Comparison of ENCODE assay signal across 11 mouse cellular contexts in the genomic region with DNA sequence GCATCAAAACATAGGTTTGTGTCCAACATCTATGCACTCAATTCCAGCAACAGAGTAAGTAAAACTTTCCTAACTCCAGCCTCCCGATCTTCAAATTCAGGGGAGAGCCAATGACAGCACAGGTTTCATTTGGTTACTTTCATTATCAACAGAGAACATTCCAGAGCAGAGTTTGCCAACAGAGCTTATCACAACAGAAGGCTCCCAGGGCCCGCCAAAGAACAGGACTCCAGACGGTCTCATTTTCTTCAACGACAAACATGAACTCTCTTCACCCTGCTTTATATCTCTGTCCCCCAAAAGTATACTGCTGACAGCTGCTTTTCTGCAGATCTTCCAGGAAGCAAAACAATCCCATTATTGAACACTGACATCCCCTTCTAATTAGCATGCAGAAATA.
DNase-seq lines count a peak whose midpoint lies in the region; ATAC-seq and TF ChIP-seq lines count a peak whose summit lies in the region.
"Had no signal": no experiment of that assay in that cellular context is flagged by ENCODE, and none has a peak within 500 bp of the region (broad histone marks: within the 10 kb centered on the region; RNA-seq: fewer than 3 reads in every experiment).

No protein-coding gene starts in this region.

- no peak overlapping the region for H3K4me2 ChIP-seq in liver, embryonic 11.5 days
- H3K4me2 ChIP-seq: embryonic facial prominence, embryonic 15.5 days had no signal

- no peak for TF ChIP-seq CTCF in kidney, adult 2 months (conservative IDR thresholded peaks at IDR 0.05; ENCODE audit: insufficient read depth, insufficient read length, low read depth, low read length)
- TF ChIP-seq CTCF in brain, embryonic 14.5 days (IDR thresholded peaks at IDR 0.05; ENCODE audit: borderline replicate concordance, extremely low read depth, insufficient read depth, insufficient read length), result no peak

- TF ChIP-seq POLR2A in kidney, adult 2 months (IDR thresholded peaks at IDR 0.05; ENCODE audit: low read depth, low read length), result no peak
- TF ChIP-seq POLR2A in brain, embryonic 14.5 days (IDR thresholded peaks at IDR 0.05; ENCODE audit: borderline replicate concordance, extremely low read depth, insufficient read depth, insufficient read length, poor library complexity, severe bottlenecking), result no peak

- no peaks in the 10 kb centered on the region for H3K9me3 ChIP-seq in liver, embryonic 11.5 days (ENCODE audit: control insufficient read depth, low read length)
- H3K9me3 ChIP-seq: embryonic facial prominence, embryonic 15.5 days; hindbrain, embryonic 10.5 days had no signal

- DNase-seq in kidney, adult 2 months, result peak; percentile 14
- no peak for DNase-seq in kidney, adult 8-10 months
- peak; percentile 54 for DNase-seq in brain, embryonic 14.5 days (ENCODE audit: low read depth)
- peak; percentile 34 to 40 for DNase-seq in heart, adult 18-20 months
- no peak for DNase-seq in liver, embryonic 11.5 days (ENCODE audit: low spot score)
- no peak for DNase-seq in urinary bladder, postnatal 14 days (ENCODE audit: low spot score)
- DNase-seq: cerebellum, adult 11 months; right cerebral cortex, postnatal 25 days had no signal

- no peak overlapping the region for H3K27ac ChIP-seq in kidney, adult 2 months (ENCODE audit: insufficient read depth, low read depth, low read length)
- no peak overlapping the region for H3K27ac ChIP-seq in liver, embryonic 11.5 days (ENCODE audit: low read depth, low read length)
- H3K27ac ChIP-seq: embryonic facial prominence, embryonic 15.5 days had no signal

- H3K9ac ChIP-seq in liver, embryonic 11.5 days (ENCODE audit: low read depth, low read length), result no peak overlapping the region
- H3K9ac ChIP-seq: embryonic facial prominence, embryonic 15.5 days had no signal

- H3K4me1 ChIP-seq in kidney, adult 2 months (ENCODE audit: control insufficient read depth, insufficient read depth, low read length), result no peaks in the 10 kb centered on the region; the same call in 1 of the 2 replicates
- H3K4me1 ChIP-seq in liver, embryonic 11.5 days (replicated peaks; ENCODE audit: control insufficient read depth, insufficient read depth, low read length), result no peaks in the 10 kb centered on the region

- H3K27me3 ChIP-seq in kidney, adult 2 months (replicated peaks; ENCODE audit: control insufficient read depth, insufficient read depth, low read length), result no peaks in the 10 kb centered on the region; the same call in 1 of the 2 replicates
- no peaks in the 10 kb centered on the region for H3K27me3 ChIP-seq in liver, embryonic 11.5 days (replicated peaks; ENCODE audit: control insufficient read depth, insufficient read depth, low read length)
- H3K27me3 ChIP-seq: embryonic facial prominence, embryonic 15.5 days had no signal

- no peak overlapping the region for H3K4me3 ChIP-seq in kidney, adult 2 months (ENCODE audit: insufficient read depth, low read depth, low read length)
- H3K4me3 ChIP-seq in liver, embryonic 11.5 days (ENCODE audit: low read depth, low read length), result no peak overlapping the region
- H3K4me3 ChIP-seq: embryonic facial prominence, embryonic 15.5 days; hindbrain, embryonic 10.5 days had no signal

- no peaks in the 10 kb centered on the region for H3K36me3 ChIP-seq in kidney, adult 2 months (ENCODE audit: control insufficient read depth, insufficient read depth, low read length)
- H3K36me3 ChIP-seq in liver, embryonic 11.5 days (ENCODE audit: control insufficient read depth, insufficient read depth, low read length), result no peaks in the 10 kb centered on the region
- H3K36me3 ChIP-seq: embryonic facial prominence, embryonic 15.5 days; hindbrain, embryonic 10.5 days had no signal

- WGBS in kidney, adult 2 months, result 53% methylated on average over 4 of the region's 4 CpGs
- 29% methylated on average over 4 of the region's 4 CpGs for WGBS in liver, embryonic 11.5 days

- peak; percentile 36; the same call in 1 of the 2 replicates for ATAC-seq in liver, embryonic 11.5 days (replicated peaks; ENCODE audit: low FRiP score)
- ATAC-seq in inflammation-experienced regulatory T-cells, adult 6 months, result no peak

Comparison
In these comparisons a context has a peak if more than half of its experiments do, and no peak if none do; other contexts are left out.
1. DNase-seq: peak in kidney, adult 2 months (single experiment), brain, embryonic 14.5 days (single experiment) and heart, adult 18-20 months (2 of 2); none in kidney, adult 8-10 months (0 of 2), liver, embryonic 11.5 days (single experiment) and urinary bladder, postnatal 14 days (single experiment).